Mouse (Mus musculus): ENCODE measurements at regions not wholly inside any gene's neighbourhood (a gene's known extent, or its start where the extent isn't known, plus 50 kb on each side); places are given as distances from the start of the nearest gene placed in this dataset. TPM values are rescaled to one million over a fixed set of nuclear protein-coding genes. Genes with fewer than 3 reads are reported as not detected.

DNA sequence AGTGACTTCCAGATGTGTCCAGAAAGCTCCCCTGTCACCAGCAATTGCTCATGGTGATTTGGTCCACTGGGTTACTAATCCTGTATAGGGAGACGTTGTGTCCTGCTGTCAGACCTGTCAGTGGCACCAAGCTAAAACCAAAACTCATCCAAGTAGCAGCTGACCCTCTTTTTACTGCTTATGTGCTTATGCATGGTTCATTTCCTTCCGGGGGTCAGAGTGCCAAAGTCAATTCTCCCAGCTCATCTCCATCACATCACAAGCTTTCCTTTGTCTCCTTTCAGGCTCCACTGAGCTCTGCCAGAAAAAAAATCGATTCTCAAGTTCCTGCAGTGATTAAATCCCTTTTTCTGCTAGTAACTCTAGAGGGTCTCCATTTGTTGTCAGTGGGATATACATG is 244.2 kb downstream of the Atp6ap1l start:
- no peaks in the 10 kb centered on the region for H3K36me3 ChIP-seq
- ATAC-seq (ENCODE audit: low FRiP score, low read depth), result peak; percentile 62; the same call in 1 of the 2 replicates
- H3K4me2 ChIP-seq (replicated peaks), result no peak overlapping the region
- 0% methylated on average over 3 of the region's 3 CpGs for WGBS
- H3K27ac ChIP-seq (replicated peaks), result no peak overlapping the region
- H3K4me3 ChIP-seq, result no peak overlapping the region
- H3K9ac ChIP-seq (replicated peaks), result no peak overlapping the region
- H3K9me3 ChIP-seq, result no peaks in the 10 kb centered on the region
- peaks cover 11% of the 10 kb centered on the region for H3K27me3 ChIP-seq
- peaks cover 4% of the 10 kb centered on the region; the same call in 1 of the 2 replicates for H3K4me1 ChIP-seq

DNA sequence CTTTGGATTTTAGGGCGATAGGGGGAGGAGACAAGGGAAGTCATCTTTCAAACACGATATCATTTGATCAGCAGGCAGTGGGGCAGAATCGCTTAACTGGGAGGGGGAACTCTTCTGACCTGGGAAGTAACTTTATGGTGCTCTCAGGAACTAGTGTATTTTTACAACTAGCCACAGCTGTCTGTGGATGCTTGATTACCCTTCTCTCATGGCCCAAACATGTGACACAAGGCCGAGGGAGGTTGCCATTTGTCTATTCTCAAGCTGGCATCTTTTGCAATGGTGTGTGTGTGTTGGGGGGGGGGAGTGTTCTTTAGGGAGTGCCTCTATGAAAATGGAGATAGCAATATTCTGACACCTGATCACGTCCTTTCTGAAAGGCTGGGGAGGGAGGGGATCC is 246.1 kb downstream of the Atp6ap1l start:
- Histone ChIP-seq H3K9me3 (no peaks in the 10 kb centered on the region), H3K4me2 (replicated peaks) (no peak overlapping the region), H3K36me3 (no peaks in the 10 kb centered on the region), H3K9ac (replicated peaks) (no peak overlapping the region), H3K27me3 (peaks cover 11% of the 10 kb centered on the region), H3K27ac (replicated peaks) (no peak overlapping the region), H3K4me3 (no peak overlapping the region), H3K4me1 (peaks cover 4% of the 10 kb centered on the region; the same call in 1 of the 2 replicates)
- 73% methylated on average over 5 of the region's 5 CpGs for WGBS
- ATAC-seq (ENCODE audit: low FRiP score, low read depth), result no peak

DNA sequence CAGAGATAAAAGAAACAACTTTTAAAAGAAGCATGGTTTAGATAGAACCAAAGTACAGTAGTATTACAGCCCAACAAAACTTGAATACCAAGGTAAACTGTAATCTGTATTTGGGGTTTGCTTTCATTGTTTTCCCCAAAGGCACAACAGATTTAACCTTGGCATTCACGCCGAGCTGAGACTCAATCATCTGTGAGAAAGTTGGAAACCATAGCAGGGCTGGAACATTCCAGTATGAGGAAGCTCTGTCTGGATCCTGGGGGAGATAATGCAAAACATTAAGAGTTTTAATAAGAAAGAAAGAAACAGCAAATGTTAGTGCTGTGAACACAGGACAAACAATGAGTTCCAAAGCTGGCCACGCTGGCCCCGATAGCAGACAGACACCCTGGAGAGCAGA is 258.8 kb downstream of the Atp6ap1l start:
- WGBS, result 75% methylated on average over 4 of the region's 4 CpGs

DNA sequence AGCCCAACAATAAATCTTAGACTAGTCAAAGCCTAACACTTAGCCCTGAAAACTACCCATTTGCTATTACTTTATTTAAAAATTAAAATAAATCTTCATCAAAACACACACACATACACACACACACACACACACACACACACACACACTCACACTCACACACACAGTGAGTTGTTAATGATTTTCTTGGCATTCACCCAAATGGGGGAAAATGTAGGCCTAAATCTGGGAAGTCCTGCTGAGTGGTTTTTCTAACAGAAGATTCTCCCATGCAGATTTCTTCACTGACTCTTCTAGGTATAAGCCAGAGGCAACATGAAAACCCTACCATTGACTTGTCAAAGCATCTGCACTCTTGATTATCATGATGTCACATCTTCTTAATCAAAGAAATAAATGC is 260.9 kb downstream of the Atp6ap1l start:
- no peak overlapping the region for H3K4me3 ChIP-seq
- ATAC-seq (ENCODE audit: low FRiP score, low read depth), result peak; percentile 45
- no peaks in the 10 kb centered on the region for H3K9me3 ChIP-seq
- peaks cover 21% of the 10 kb centered on the region for H3K4me1 ChIP-seq
- H3K27me3 ChIP-seq, result peaks cover 6% of the 10 kb centered on the region; the same call in 1 of the 2 replicates
- no peak overlapping the region for H3K4me2 ChIP-seq (replicated peaks)
- no peak overlapping the region for H3K9ac ChIP-seq (replicated peaks)
- H3K27ac ChIP-seq (replicated peaks), result no peak overlapping the region
- no peaks in the 10 kb centered on the region for H3K36me3 ChIP-seq

More for the DNA sequence above, 258.8 kb downstream of the Atp6ap1l start:
- Histone ChIP-seq H3K9me3 (no peaks in the 10 kb centered on the region), H3K9ac (replicated peaks) (no peak overlapping the region), H3K27ac (replicated peaks) (no peak overlapping the region), H3K36me3 (no peaks in the 10 kb centered on the region), H3K4me3 (no peak overlapping the region), H3K4me2 (replicated peaks) (no peak overlapping the region), H3K27me3 (peaks cover 6% of the 10 kb centered on the region), H3K4me1 (peaks cover 21% of the 10 kb centered on the region)
- ATAC-seq (ENCODE audit: low FRiP score, low read depth), result no peak

DNA sequence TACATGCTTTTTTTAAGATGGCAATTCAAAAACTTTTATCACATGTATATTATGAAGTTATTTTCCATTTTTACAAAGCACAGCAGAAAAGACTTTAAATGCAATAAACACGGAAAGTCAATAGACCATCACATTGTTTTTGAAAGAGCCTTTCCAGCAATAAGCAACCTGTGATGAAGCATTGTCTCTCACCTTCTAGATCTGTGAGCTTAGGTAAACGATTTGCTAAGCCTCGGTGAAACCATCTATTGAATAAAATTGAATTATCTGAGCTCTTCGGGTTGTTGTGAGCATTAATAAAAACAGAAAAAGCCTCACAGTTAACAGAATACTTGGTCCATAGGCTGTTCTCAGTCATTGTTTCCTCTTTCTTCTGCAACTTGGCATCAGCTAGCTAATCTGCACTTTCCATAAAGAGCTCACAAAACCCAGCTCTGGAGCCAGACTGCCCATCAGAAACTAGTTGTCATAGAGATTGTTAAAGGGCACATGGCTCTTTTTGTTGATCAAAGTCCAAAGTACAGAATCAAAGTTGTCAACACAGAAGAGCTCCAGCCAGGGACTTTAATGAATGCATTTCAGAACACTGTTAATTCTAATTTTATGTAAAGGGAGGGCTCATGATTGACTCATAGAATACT is 261.5 kb downstream of the Atp6ap1l start:
- Histone ChIP-seq H3K4me2 (replicated peaks) (no peak overlapping the region), H3K9ac (replicated peaks) (no peak overlapping the region), H3K9me3 (no peaks in the 10 kb centered on the region), H3K27me3 (peaks cover 6% of the 10 kb centered on the region; the same call in 1 of the 2 replicates), H3K36me3 (no peaks in the 10 kb centered on the region), H3K4me3 (no peak overlapping the region), H3K27ac (replicated peaks) (no peak overlapping the region; the same call in 1 of the 2 replicates), H3K4me1 (peaks cover 21% of the 10 kb centered on the region)
- 34% methylated on average over 4 of the region's 4 CpGs for WGBS
- peak; percentile 74 for ATAC-seq (ENCODE audit: low FRiP score, low read depth)

DNA sequence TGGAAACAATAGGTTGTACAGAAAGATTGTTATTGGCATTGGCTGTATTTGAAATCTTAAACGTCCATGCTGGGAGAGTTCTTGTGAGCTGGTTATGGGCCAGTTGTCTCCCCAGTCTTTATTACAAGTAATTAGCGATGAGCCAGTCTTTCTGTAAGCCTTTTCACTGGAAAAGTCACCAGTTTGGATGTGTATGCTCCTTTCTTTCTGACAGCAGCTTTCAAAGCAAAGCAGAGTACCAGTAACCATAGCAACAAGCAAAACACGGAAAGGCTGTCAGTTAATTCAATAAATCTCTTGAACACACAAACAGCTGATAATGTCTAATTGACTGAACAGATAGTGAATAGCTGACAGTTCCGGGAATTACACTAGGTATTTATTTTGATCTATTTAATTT is 262.0 kb downstream of the Atp6ap1l start:
- Histone ChIP-seq H3K9me3 (no peaks in the 10 kb centered on the region), H3K9ac (replicated peaks) (no peak overlapping the region), H3K4me1 (peaks cover 21% of the 10 kb centered on the region), H3K36me3 (no peaks in the 10 kb centered on the region), H3K27ac (replicated peaks) (0 out of 2 replicates have a peak overlapping the region, but pooled peaks have one; percentile 5), H3K4me2 (replicated peaks) (no peak overlapping the region), H3K27me3 (peaks cover 6% of the 10 kb centered on the region; the same call in 1 of the 2 replicates), H3K4me3 (no peak overlapping the region)
- 22% methylated on average over 4 of the region's 4 CpGs for WGBS
- peak; percentile 57 for ATAC-seq (ENCODE audit: low FRiP score, low read depth)

DNA sequence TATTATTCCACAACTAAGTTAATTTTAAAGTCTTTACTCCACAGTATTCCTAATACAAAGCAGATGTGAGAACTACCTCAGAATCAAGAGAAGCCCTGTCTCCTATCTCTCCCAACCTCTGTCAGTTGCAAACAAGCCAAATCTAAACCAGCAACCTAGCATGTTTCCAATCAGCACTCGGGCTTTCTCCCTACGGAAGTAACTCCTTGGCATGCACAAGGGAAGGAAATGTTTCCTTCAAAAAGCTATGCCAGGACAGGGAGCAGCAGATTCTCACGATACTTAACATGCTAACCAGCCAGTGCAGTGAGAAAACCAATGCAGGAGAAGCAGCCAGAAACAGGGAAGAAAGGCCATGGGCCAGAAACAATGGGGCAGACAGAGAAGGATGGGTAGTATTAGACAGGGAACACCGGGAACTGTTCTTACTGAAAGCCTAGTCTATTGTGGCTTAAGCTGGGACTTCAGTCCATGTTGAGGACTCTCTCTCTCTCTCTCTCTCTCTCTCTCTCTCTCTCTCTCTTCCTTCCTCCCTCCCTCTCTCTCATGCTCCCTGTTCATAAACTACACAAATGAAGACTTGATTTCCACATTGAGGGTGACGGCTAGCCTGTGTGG is 262.8 kb downstream of the Atp6ap1l start:
- H3K9me3 ChIP-seq, result no peaks in the 10 kb centered on the region
- no peak for ATAC-seq (ENCODE audit: low FRiP score, low read depth)
- H3K36me3 ChIP-seq, result no peaks in the 10 kb centered on the region
- no peak overlapping the region for H3K9ac ChIP-seq (replicated peaks)
- H3K4me3 ChIP-seq, result no peak overlapping the region
- no peak overlapping the region for H3K27ac ChIP-seq (replicated peaks)
- no peak overlapping the region for H3K4me2 ChIP-seq (replicated peaks)
- H3K4me1 ChIP-seq, result peaks cover 21% of the 10 kb centered on the region
- H3K27me3 ChIP-seq, result peaks cover 6% of the 10 kb centered on the region; the same call in 1 of the 2 replicates
- WGBS, result 63% methylated on average over 5 of the region's 5 CpGs

Small RNAs in the stretch of these regions (microRNA-seq; reads per million reads assigned to microRNA genes)
- not detected for gene Gm44338
